Mouse (Mus musculus): ENCODE measurements around the gene Kcnj9. TPM values are rescaled to one million over a fixed set of nuclear protein-coding genes. Genes with fewer than 3 reads are reported as not detected.

Gene Kcnj9
- polyA plus RNA-seq, 1 experiment from 2014 or later = 0.06 TPM

DNA sequence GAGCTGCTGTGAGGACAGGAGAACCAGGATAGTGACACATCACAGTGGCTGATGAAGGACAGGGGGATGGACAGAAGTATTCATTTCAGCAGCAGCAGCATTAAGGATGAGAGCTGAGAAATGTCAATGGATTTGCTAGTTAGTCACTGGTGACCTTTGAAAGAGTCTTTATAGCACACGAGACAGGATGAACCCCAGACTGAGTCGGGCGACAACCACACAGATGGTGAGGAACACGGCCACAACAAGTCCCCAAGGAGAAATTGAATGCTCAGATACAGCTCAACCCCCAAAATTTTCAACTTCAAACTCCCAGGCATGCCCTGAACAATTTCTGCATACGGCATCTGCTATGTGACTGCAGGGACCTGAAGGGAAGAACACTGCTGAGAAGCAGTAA, 42.4 kb downstream of the Kcnj9 start:
- ATAC-seq (ENCODE audit: low read depth) = no peak
- 82% methylated on average over 5 of the region's 5 CpGs for WGBS

GRCm38 (mm10) chr1:172284221-172284620, 44.9 kb downstream of the Kcnj9 start:
- no peak overlapping the region for H3K27ac ChIP-seq (replicated peaks; ENCODE audit: low read depth, low read length)
- 83% methylated on average over 14 of the region's 14 CpGs for WGBS

More for the DNA sequence above, 42.4 kb downstream of the Kcnj9 start:
- H3K9me3 ChIP-seq (ENCODE audit: control insufficient read depth, low read length) = no peaks in the 10 kb centered on the region
- no peaks in the 10 kb centered on the region for H3K27me3 ChIP-seq (replicated peaks; ENCODE audit: control insufficient read depth, insufficient read depth, low read length)
- no peaks in the 10 kb centered on the region for H3K36me3 ChIP-seq (ENCODE audit: control insufficient read depth, insufficient read depth, low read length)
- H3K4me3 ChIP-seq (ENCODE audit: low read depth, low read length) = no peak overlapping the region
- H3K4me1 ChIP-seq (ENCODE audit: control insufficient read depth, insufficient read depth, low read length) = no peaks in the 10 kb centered on the region
- no peak overlapping the region for H3K9ac ChIP-seq (ENCODE audit: low read depth, low read length)
- H3K4me2 ChIP-seq (ENCODE audit: low read depth, low read length) = no peak overlapping the region
- H3K27ac ChIP-seq (replicated peaks; ENCODE audit: low read depth, low read length) = no peak overlapping the region
- no peak for DNase-seq (ENCODE audit: low spot score)

DNA sequence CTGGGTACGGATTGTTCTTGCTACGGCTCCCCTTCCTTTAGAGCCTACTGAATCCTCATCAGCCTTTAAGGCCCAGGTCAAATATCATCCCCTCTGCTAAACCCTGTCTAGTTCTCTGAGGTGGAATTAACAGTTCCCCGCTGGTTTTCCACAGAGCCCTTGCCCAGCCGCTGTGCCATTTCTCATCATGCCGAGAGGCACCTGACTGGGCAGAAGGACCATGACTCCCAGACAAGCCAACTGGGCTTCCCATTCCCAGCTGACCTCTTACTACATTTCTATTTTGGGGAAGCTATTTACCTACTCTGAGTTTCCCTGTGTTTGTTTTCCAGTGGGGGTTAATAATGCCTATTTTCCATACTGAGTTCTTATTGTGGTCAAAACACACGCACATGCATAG, 46.0 kb downstream of the Kcnj9 start:
- H3K9ac ChIP-seq (ENCODE audit: low read depth, low read length) = no peak overlapping the region

More at GRCm38 (mm10) chr1:172284221-172284620, 44.9 kb downstream of the Kcnj9 start:
- Histone ChIP-seq H3K4me2 (ENCODE audit: low read depth, low read length) (no peak overlapping the region), H3K9ac (ENCODE audit: low read depth, low read length) (no peak overlapping the region), H3K4me3 (ENCODE audit: low read depth, low read length) (no peak overlapping the region), H3K36me3 (ENCODE audit: control insufficient read depth, insufficient read depth, low read length) (no peaks in the 10 kb centered on the region), H3K4me1 (ENCODE audit: control insufficient read depth, insufficient read depth, low read length) (no peaks in the 10 kb centered on the region), H3K27me3 (replicated peaks; ENCODE audit: control insufficient read depth, insufficient read depth, low read length) (no peaks in the 10 kb centered on the region), H3K9me3 (ENCODE audit: control insufficient read depth, low read length) (no peaks in the 10 kb centered on the region)
- no peak for ATAC-seq (ENCODE audit: low read depth)
- no peak for DNase-seq (ENCODE audit: low spot score)

DNA sequence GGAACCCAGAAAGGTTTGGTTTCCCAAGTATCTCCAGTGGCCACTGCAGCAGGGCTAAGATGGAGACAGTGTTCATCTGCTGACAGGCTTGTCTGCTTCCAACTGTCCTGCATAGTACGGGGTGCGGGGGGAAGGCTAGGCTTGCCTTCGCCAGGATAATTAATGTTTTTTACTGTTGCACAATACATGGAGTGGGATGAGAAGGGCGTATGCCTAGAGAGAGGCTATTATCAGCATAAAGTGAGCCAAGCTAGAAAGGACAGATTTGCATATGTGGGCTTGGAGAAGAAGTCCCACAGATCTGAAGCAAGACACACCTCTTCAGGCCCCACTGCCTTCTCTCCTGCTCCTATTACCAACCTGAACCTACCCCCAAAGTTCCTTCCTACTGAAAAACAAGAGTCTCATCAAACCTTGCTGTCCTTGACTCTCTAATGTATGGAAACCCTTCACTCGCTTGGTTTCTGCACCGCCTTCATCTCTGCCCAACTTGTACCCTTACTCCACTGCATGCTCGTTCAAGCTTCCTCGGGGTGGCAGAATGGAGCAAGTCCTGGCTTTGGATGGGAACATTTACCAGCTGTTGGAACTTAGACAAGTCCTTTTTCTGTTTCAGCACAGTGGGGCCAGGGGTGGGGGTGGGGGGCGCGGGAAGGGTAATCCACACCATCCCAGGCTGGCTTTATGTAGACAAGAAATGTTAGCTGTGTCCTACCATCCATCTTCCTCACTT, 47.4 kb downstream of the Kcnj9 start:
- Histone ChIP-seq H3K27me3 (replicated peaks; ENCODE audit: control insufficient read depth, insufficient read depth, low read length) (no peaks in the 10 kb centered on the region), H3K9ac (ENCODE audit: low read depth, low read length) (no peak overlapping the region), H3K4me3 (ENCODE audit: low read depth, low read length) (no peak overlapping the region), H3K36me3 (ENCODE audit: control insufficient read depth, insufficient read depth, low read length) (no peaks in the 10 kb centered on the region), H3K27ac (replicated peaks; ENCODE audit: low read depth, low read length) (no peak overlapping the region), H3K4me1 (ENCODE audit: control insufficient read depth, insufficient read depth, low read length) (no peaks in the 10 kb centered on the region), H3K4me2 (ENCODE audit: low read depth, low read length) (no peak overlapping the region), H3K9me3 (ENCODE audit: control insufficient read depth, low read length) (no peaks in the 10 kb centered on the region)
- DNase-seq (ENCODE audit: low spot score) (no peak), ATAC-seq (ENCODE audit: low read depth) (no peak)
- WGBS = 81% methylated on average over 10 of the region's 10 CpGs

More for the DNA sequence above, 46.0 kb downstream of the Kcnj9 start:
- Histone ChIP-seq H3K27me3 (replicated peaks; ENCODE audit: control insufficient read depth, insufficient read depth, low read length) (no peaks in the 10 kb centered on the region), H3K4me1 (ENCODE audit: control insufficient read depth, insufficient read depth, low read length) (no peaks in the 10 kb centered on the region), H3K9me3 (ENCODE audit: control insufficient read depth, low read length) (no peaks in the 10 kb centered on the region), H3K36me3 (ENCODE audit: control insufficient read depth, insufficient read depth, low read length) (no peaks in the 10 kb centered on the region), H3K4me2 (ENCODE audit: low read depth, low read length) (no peak overlapping the region), H3K27ac (replicated peaks; ENCODE audit: low read depth, low read length) (no peak overlapping the region), H3K4me3 (ENCODE audit: low read depth, low read length) (no peak overlapping the region)
- DNase-seq (ENCODE audit: low spot score) (no peak), ATAC-seq (ENCODE audit: low read depth) (no peak)
- 94% methylated on average over 6 of the region's 6 CpGs for WGBS

GRCm38 (mm10) chr1:172279768-172280509, 49.2 kb downstream of the Kcnj9 start:
- no peaks in the 10 kb centered on the region for H3K9me3 ChIP-seq (ENCODE audit: control insufficient read depth, low read length)
- no peak for DNase-seq (ENCODE audit: low spot score)
- no peaks in the 10 kb centered on the region for H3K27me3 ChIP-seq (replicated peaks; ENCODE audit: control insufficient read depth, insufficient read depth, low read length)
- H3K9ac ChIP-seq (ENCODE audit: low read depth, low read length) = no peak overlapping the region
- no peaks in the 10 kb centered on the region for H3K4me1 ChIP-seq (ENCODE audit: control insufficient read depth, insufficient read depth, low read length)
- no peak overlapping the region for H3K4me2 ChIP-seq (ENCODE audit: low read depth, low read length)
- no peaks in the 10 kb centered on the region for H3K36me3 ChIP-seq (ENCODE audit: control insufficient read depth, insufficient read depth, low read length)
- no peak overlapping the region for H3K4me3 ChIP-seq (ENCODE audit: low read depth, low read length)
- 77% methylated on average over 14 of the region's 16 CpGs for WGBS
- H3K27ac ChIP-seq (replicated peaks; ENCODE audit: low read depth, low read length) = no peak overlapping the region
- no peak for ATAC-seq (ENCODE audit: low read depth)

DNA sequence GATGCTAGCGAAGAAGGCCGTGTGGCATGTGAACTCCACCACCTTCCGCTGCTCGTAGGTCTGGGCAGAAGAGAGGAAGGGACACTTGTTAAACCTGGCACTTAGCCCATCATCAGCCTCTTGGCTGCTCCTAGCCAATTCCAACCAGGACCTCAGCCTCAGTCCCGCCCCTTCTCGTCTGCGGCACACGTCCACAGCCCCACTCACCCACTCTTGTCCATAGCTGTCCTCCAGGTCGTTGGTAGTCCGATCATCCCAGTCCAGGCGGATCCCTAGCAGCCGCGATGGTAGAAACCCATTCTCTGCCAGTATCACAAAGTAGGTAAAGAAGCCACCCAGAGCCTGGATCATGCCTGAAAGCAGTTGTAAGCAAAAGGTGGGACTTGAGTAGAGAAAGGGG, 50.8 kb downstream of the Kcnj9 start:
- DNase-seq (ENCODE audit: low spot score) (no peak), ATAC-seq (ENCODE audit: low read depth) (no peak)
- 89% methylated on average over 9 of the region's 13 CpGs for WGBS

GRCm38 (mm10) chr1:172277172-172277571, 51.9 kb downstream of the Kcnj9 start:
- Histone ChIP-seq H3K27ac (replicated peaks; ENCODE audit: low read depth, low read length) (no peak overlapping the region), H3K4me1 (ENCODE audit: control insufficient read depth, insufficient read depth, low read length) (0 out of 2 replicates have a peak, but pooled peaks cover 2% of the 10 kb centered on the region), H3K9ac (ENCODE audit: low read depth, low read length) (no peak overlapping the region), H3K27me3 (replicated peaks; ENCODE audit: control insufficient read depth, insufficient read depth, low read length) (no peaks in the 10 kb centered on the region), H3K4me3 (ENCODE audit: low read depth, low read length) (no peak overlapping the region), H3K36me3 (ENCODE audit: control insufficient read depth, insufficient read depth, low read length) (no peaks in the 10 kb centered on the region), H3K4me2 (ENCODE audit: low read depth, low read length) (no peak overlapping the region), H3K9me3 (ENCODE audit: control insufficient read depth, low read length) (no peaks in the 10 kb centered on the region)
- WGBS = 76% methylated on average over 3 of the region's 3 CpGs
- DNase-seq (ENCODE audit: low spot score) (no peak), ATAC-seq (ENCODE audit: low read depth) (no peak)

More for the DNA sequence above, 50.8 kb downstream of the Kcnj9 start:
- H3K27ac ChIP-seq (replicated peaks; ENCODE audit: low read depth, low read length) = no peak overlapping the region
- H3K9me3 ChIP-seq (ENCODE audit: control insufficient read depth, low read length) = no peaks in the 10 kb centered on the region
- no peak overlapping the region for H3K4me2 ChIP-seq (ENCODE audit: low read depth, low read length)
- 0 out of 2 replicates have a peak, but pooled peaks cover 2% of the 10 kb centered on the region for H3K4me1 ChIP-seq (ENCODE audit: control insufficient read depth, insufficient read depth, low read length)
- H3K27me3 ChIP-seq (replicated peaks; ENCODE audit: control insufficient read depth, insufficient read depth, low read length) = no peaks in the 10 kb centered on the region
- H3K36me3 ChIP-seq (ENCODE audit: control insufficient read depth, insufficient read depth, low read length) = no peaks in the 10 kb centered on the region
- H3K4me3 ChIP-seq (ENCODE audit: low read depth, low read length) = no peak overlapping the region
- H3K9ac ChIP-seq (ENCODE audit: low read depth, low read length) = no peak overlapping the region

- no peak overlapping the region for H3K27ac ChIP-seq (replicated peaks; ENCODE audit: low read depth, low read length)
- no peaks in the 10 kb centered on the region for H3K36me3 ChIP-seq (ENCODE audit: control insufficient read depth, insufficient read depth, low read length)
- no peak for DNase-seq (ENCODE audit: low spot score)
- H3K27me3 ChIP-seq (replicated peaks; ENCODE audit: control insufficient read depth, insufficient read depth, low read length) = no peaks in the 10 kb centered on the region
- no peaks in the 10 kb centered on the region for H3K9me3 ChIP-seq (ENCODE audit: control insufficient read depth, low read length)
- no peak overlapping the region for H3K9ac ChIP-seq (ENCODE audit: low read depth, low read length)
- no peak for ATAC-seq (ENCODE audit: low read depth)
- WGBS = 70% methylated on average over 5 of the region's 5 CpGs
- H3K4me1 ChIP-seq (ENCODE audit: control insufficient read depth, insufficient read depth, low read length) = 0 out of 2 replicates have a peak, but pooled peaks cover 2% of the 10 kb centered on the region
- no peak overlapping the region for H3K4me2 ChIP-seq (ENCODE audit: low read depth, low read length)
- H3K4me3 ChIP-seq (ENCODE audit: low read depth, low read length) = no peak overlapping the region
These were observed 54.6 kb downstream of the Kcnj9 start for GRCm38 (mm10) chr1:172274547-172274946.
